Mouse (Mus musculus): ENCODE data around the gene Pygm.

- TF ChIP-seq CTCF (IDR thresholded peaks at IDR 0.05; ENCODE audit: control insufficient read depth, insufficient read depth, low read length) (0 out of 2 replicates have a peak, but pooled peaks have one; percentile 2), POLR2A (IDR thresholded peaks at IDR 0.05; ENCODE audit: borderline replicate concordance, control insufficient read depth, low read depth, low read length) (no peak)
Observed at GRCm38 (mm10) chr19:6400096-6401086, 16.2 kb downstream of the Pygm start.

All from bone marrow, adult 2 months (tissue).